Mouse (Mus musculus) liver, embryonic 16.5 days (tissue): ENCODE data around the gene Hvcn1. TPM values are rescaled to one million over a fixed set of nuclear protein-coding genes. Genes with fewer than 3 reads are reported as not detected.
A peak's percentile ranks its signal among the peaks of the same experiment; 100 is the strongest.

Experiments
- ATAC-seq: fragments of 200-750 bp; cut with Nextera tagmentation; 2 replicates; pipeline ENCODE4 v1.8.0; 2017; ENCODE audit warnings: low read depth, mild to moderate bottlenecking, moderate number of reproducible peaks, moderate library complexity
- H3K27ac ChIP-seq: fragments of 300-500 bp; sonication (generic); 2 replicates; pipeline ENCODE4 v1.5.1; 2014; ENCODE audit warnings: mild to moderate bottlenecking, low read length
- H3K27me3 ChIP-seq: fragments of 300-500 bp; sonication (generic); 2 replicates; pipeline ENCODE4 v1.6.1; 2014; ENCODE audit warnings: low read depth, low read length, mixed read lengths; ENCODE audit not compliant: control insufficient read depth, insufficient read depth
- H3K36me3 ChIP-seq: fragments of 300-500 bp; sonication (generic); 2 replicates; pipeline ENCODE4 v1.6.1; 2014; ENCODE audit warnings: mild to moderate bottlenecking; ENCODE audit not compliant: control insufficient read depth, insufficient read depth
- H3K4me1 ChIP-seq: fragments of 300-500 bp; sonication (generic); 2 replicates; pipeline ENCODE4 v1.6.1; 2014; ENCODE audit warnings: low read depth, low read length, mixed read lengths; ENCODE audit not compliant: control insufficient read depth
- H3K4me2 ChIP-seq: fragments of 300-500 bp; sonication (generic); 2 replicates; pipeline ENCODE4 v1.6.1; 2014; ENCODE audit warnings: low read depth, low read length, mixed read lengths
- H3K4me3 ChIP-seq: fragments of 300-500 bp; sonication (generic); 2 replicates; pipeline ENCODE4 v1.5.1; 2014; ENCODE audit warnings: low read depth, mild to moderate bottlenecking, low read length
- H3K9ac ChIP-seq: fragments of 300-500 bp; sonication (generic); 2 replicates; pipeline ENCODE4 v1.6.1; 2014; ENCODE audit warnings: low read depth, low read length
- H3K9me3 ChIP-seq: fragments of 300-500 bp; sonication (generic); replicated peaks from 2 replicates; pipeline ENCODE4 v1.6.1; 2016; ENCODE audit warnings: low read length; ENCODE audit not compliant: control insufficient read depth
- WGBS: fragments of 180-500 bp; shearing (Covaris S2); extraction: QIAGEN DNeasy Blood & Tissue Kit; methylation state at CpG from one replicate; pipeline ENCODE4 v1.1.7; 2014; ENCODE audit not compliant: insufficient replicate concordance; 5-methylcytosine and 5-hydroxymethylcytosine counted together
- polyA plus RNA-seq: library from polyadenylated mRNA; unstranded; fragments of >200 nt; fragmentation: Nextera tagmentation; extraction: Ambion mirVana; gene quantifications from 2 replicates; pipeline ENCODE4 v1.2.1, GENCODE M21; 2015

Gene Hvcn1
- polyA plus RNA-seq, 1 experiment from 2014 or later, result 6.0 TPM

GRCm38 (mm10) chr5:122284183-122285028 is 77.8 kb downstream of the Hvcn1 start, which contains the start of gene Pptc7:
Gene Pptc7 (plus strand): TSS chr5:122284365.
- peaks cover 6% of the 10 kb centered on the region; the same call in 1 of the 2 replicates for H3K36me3 ChIP-seq
- peaks cover 5% of the 10 kb centered on the region; the same call in 1 of the 2 replicates for H3K27me3 ChIP-seq
- H3K4me1 ChIP-seq, result peaks cover 45% of the 10 kb centered on the region
- ATAC-seq, result peak; percentile 91
- peak within 1 kb of the TSS; percentile 95 for H3K4me3 ChIP-seq
- H3K4me2 ChIP-seq, result peak within 1 kb of the TSS; percentile 93
- peak within 1 kb of the TSS; percentile 90 for H3K9ac ChIP-seq
- under 1% methylated on average over 108 of the region's 114 CpGs for WGBS
- peak within 1 kb of the TSS; percentile 50 for H3K27ac ChIP-seq
- H3K9me3 ChIP-seq, result no peaks in the 10 kb centered on the region

DNA sequence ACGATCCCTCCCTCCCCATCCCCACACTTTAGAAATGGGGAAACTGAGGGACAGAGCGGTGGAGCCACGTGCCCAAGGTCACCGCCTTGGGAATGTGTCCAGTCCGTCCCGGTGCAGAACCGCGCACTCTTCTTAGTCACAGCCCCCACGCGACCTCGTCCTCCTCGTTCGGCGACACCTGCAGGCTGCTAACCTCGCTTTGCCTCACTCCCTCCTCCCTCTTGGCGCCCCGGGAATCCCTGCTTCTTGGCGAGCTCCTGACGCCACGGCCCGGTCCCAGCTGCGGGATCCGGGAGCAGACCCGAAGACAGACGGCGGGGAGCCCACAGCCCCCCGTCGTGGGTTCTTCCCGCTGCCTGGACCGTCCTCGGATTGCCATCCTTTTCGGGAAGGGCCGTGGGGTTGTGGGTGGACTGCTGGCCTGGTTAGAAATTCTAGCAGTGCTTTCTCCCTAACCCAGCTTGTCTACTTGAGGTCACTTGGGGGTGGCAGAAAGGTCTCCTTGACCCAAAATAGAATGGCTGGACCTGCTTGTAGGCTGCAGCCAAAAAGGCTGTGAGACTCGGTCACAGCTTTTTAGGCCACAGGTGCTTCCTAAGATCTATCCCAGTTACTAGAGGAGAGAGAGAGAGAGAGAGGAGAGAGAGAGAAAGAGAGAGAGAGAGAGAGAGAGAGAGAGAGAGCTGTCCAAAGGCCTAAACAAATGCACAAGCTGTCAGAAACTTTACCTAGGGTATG is 78.6 kb downstream of the Hvcn1 start:
- no peaks in the 10 kb centered on the region for H3K9me3 ChIP-seq
- WGBS, result under 1% methylated on average over 34 of the region's 34 CpGs
- peak overlapping the region; percentile 95 for H3K4me3 ChIP-seq
- H3K9ac ChIP-seq, result peak overlapping the region; percentile 90
- peaks cover 45% of the 10 kb centered on the region for H3K4me1 ChIP-seq
- peaks cover 5% of the 10 kb centered on the region; the same call in 1 of the 2 replicates for H3K27me3 ChIP-seq
- ATAC-seq, result no peak
- H3K4me2 ChIP-seq, result peak overlapping the region; percentile 93
- peaks cover 6% of the 10 kb centered on the region; the same call in 1 of the 2 replicates for H3K36me3 ChIP-seq
- peak overlapping the region; percentile 50 for H3K27ac ChIP-seq

- Histone ChIP-seq H3K27me3 (peaks cover 2% of the 10 kb centered on the region; the same call in 1 of the 2 replicates), H3K9ac (peak overlapping the region; percentile 90), H3K9me3 (no peaks in the 10 kb centered on the region), H3K4me2 (peak overlapping the region; percentile 93), H3K27ac (no peak overlapping the region), H3K4me1 (peaks cover 46% of the 10 kb centered on the region), H3K36me3 (peaks cover 6% of the 10 kb centered on the region; the same call in 1 of the 2 replicates), H3K4me3 (peak overlapping the region; percentile 95)
- no peak for ATAC-seq
- WGBS, result 45% methylated on average over 7 of the region's 7 CpGs
Measured at GRCm38 (mm10) chr5:122285767-122286150, 79.2 kb downstream of the Hvcn1 start.

GRCm38 (mm10) chr5:122286191-122286590 is 79.6 kb downstream of the Hvcn1 start:
- no peaks in the 10 kb centered on the region for H3K9me3 ChIP-seq
- ATAC-seq, result no peak
- 81% methylated on average over 10 of the region's 10 CpGs for WGBS
- peaks cover 6% of the 10 kb centered on the region; the same call in 1 of the 2 replicates for H3K36me3 ChIP-seq
- peak overlapping the region; percentile 93 for H3K4me2 ChIP-seq
- H3K27me3 ChIP-seq, result no peaks in the 10 kb centered on the region
- H3K9ac ChIP-seq, result peak overlapping the region; percentile 38; the same call in 1 of the 2 replicates
- H3K27ac ChIP-seq, result no peak overlapping the region
- peaks cover 46% of the 10 kb centered on the region for H3K4me1 ChIP-seq
- H3K4me3 ChIP-seq, result peak overlapping the region; percentile 95

- Histone ChIP-seq H3K4me2 (no peak overlapping the region), H3K27me3 (no peaks in the 10 kb centered on the region), H3K4me1 (peaks cover 52% of the 10 kb centered on the region), H3K4me3 (no peak overlapping the region), H3K9ac (no peak overlapping the region), H3K9me3 (no peaks in the 10 kb centered on the region), H3K36me3 (peaks cover 6% of the 10 kb centered on the region; the same call in 1 of the 2 replicates), H3K27ac (no peak overlapping the region)
- 48% methylated on average over 4 of the region's 4 CpGs for WGBS
- ATAC-seq, result no peak
Measured at GRCm38 (mm10) chr5:122287026-122287425, 80.4 kb downstream of the Hvcn1 start.

DNA sequence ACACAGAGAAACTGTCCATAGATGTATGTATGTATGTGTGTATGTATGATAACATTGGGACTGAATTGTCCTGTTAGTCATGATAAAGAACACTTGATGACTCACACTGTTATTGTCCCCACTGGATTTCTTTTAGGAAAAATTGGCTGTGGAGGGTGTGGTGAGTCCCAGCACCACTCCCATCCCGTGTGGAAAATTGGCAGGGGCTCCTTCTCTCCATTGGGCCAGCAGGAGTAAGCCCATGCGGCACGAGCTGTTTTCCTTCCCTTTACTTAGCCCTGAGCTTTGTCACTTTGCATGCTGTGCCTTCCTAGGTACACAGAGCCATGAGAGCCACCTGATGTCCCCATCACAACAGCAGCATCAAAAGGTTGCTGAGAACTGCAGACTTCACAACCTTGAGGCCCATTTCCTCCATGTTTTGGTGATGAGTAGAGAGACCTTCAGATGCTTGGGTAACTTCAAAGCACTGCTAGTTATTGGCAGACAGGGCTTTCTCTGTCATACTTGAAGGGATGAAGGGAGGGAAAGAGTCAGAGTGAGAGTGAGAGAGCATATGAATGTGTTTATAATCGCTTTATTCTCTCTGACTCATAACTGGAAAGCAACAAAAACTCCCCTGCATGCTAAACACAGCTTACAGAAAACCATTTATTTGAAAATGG is 81.7 kb downstream of the Hvcn1 start:
- H3K27ac ChIP-seq, result no peak overlapping the region
- 73% methylated on average over 4 of the region's 4 CpGs for WGBS
- H3K9ac ChIP-seq, result no peak overlapping the region
- peaks cover 63% of the 10 kb centered on the region for H3K4me1 ChIP-seq
- no peak overlapping the region for H3K4me2 ChIP-seq
- no peaks in the 10 kb centered on the region for H3K27me3 ChIP-seq
- H3K9me3 ChIP-seq, result no peaks in the 10 kb centered on the region
- no peak overlapping the region for H3K4me3 ChIP-seq
- no peak for ATAC-seq
- H3K36me3 ChIP-seq, result peaks cover 6% of the 10 kb centered on the region; the same call in 1 of the 2 replicates

- H3K27me3 ChIP-seq, result no peaks in the 10 kb centered on the region
- peaks cover 6% of the 10 kb centered on the region; the same call in 1 of the 2 replicates for H3K36me3 ChIP-seq
- no peaks in the 10 kb centered on the region for H3K9me3 ChIP-seq
- peaks cover 48% of the 10 kb centered on the region for H3K4me1 ChIP-seq
- 17% methylated on average over 6 of the region's 6 CpGs for WGBS
- H3K9ac ChIP-seq, result peak overlapping the region; percentile 42
- H3K4me3 ChIP-seq, result peak overlapping the region; percentile 10; the same call in 1 of the 2 replicates
- H3K4me2 ChIP-seq, result peak overlapping the region; percentile 52
- peak overlapping the region; percentile 83 for H3K27ac ChIP-seq
- peak; percentile 80 for ATAC-seq
Measured at GRCm38 (mm10) chr5:122291149-122291548, 84.5 kb downstream of the Hvcn1 start.
